Mouse (Mus musculus) C2C12 (cell line): ENCODE data around the gene Pagr1b. TPM values are rescaled to one million over a fixed set of nuclear protein-coding genes. Genes with fewer than 3 reads are reported as not detected.

ENCODE experiments used
- H3K27me3 ChIP-seq: one replicate; pipeline ENCODE4 v1.6.1; 2011; ENCODE audit not compliant: control insufficient read depth, insufficient read depth, insufficient read length
- H3K36me3 ChIP-seq: one replicate; pipeline ENCODE4 v1.6.1; 2011; ENCODE audit not compliant: control insufficient read depth, insufficient read depth
- H3K4me3 ChIP-seq: one replicate; pipeline ENCODE4 v1.5.1; 2011; ENCODE audit warnings: mild to moderate bottlenecking, control low read depth; ENCODE audit not compliant: poor library complexity, insufficient read depth, severe bottlenecking
- H3K79me2 ChIP-seq: one replicate; pipeline ENCODE4 v1.6.1; 2011; ENCODE audit not compliant: control insufficient read depth, insufficient read depth
- H3K79me3 ChIP-seq: one replicate; pipeline ENCODE4 v1.6.1; 2011; ENCODE audit warnings: low read depth, control low read depth
- H3ac ChIP-seq: one replicate; pipeline ENCODE3; 2011; ENCODE audit warnings: low read depth; ENCODE audit not compliant: control insufficient read depth, insufficient read length
- CEBPB ChIP-seq: IDR thresholded peaks from one replicate; pipeline ENCODE4 v1.6.1; 2011; ENCODE audit warnings: low read depth, mild to moderate bottlenecking, control low read depth, moderate library complexity
- CTCF ChIP-seq: IDR thresholded peaks from one replicate; pipeline ENCODE4 v1.5.1; 2011; ENCODE audit not compliant: control insufficient read depth, insufficient read depth, insufficient read length
- FOSL1 ChIP-seq: IDR thresholded peaks from one replicate; pipeline ENCODE4 v1.8.0; 2011; ENCODE audit warnings: mild to moderate bottlenecking, low read length; ENCODE audit not compliant: poor library complexity, insufficient read depth, severe bottlenecking
- MAX ChIP-seq: IDR thresholded peaks from one replicate; pipeline ENCODE4 v1.6.1; 2011; ENCODE audit warnings: mild to moderate bottlenecking, control low read depth
- MYOD1 ChIP-seq: IDR thresholded peaks from one replicate; pipeline ENCODE4 v1.6.1; 2011; ENCODE audit warnings: low read depth; ENCODE audit not compliant: control insufficient read depth, insufficient read length
- MYOG ChIP-seq: IDR thresholded peaks from one replicate; pipeline ENCODE4 v1.6.1; 2011; ENCODE audit not compliant: control insufficient read depth, insufficient read length; ENCODE audit errors: extremely low read depth
- USF1 ChIP-seq: IDR thresholded peaks from one replicate; pipeline ENCODE4 v1.6.1; 2011; ENCODE audit warnings: low read depth, mild to moderate bottlenecking, control low read depth, moderate library complexity
- polyA plus RNA-seq: library from polyadenylated mRNA; unstranded; fragments of >200 nt; fragmentation: generic; extraction: Trizol; gene quantifications from one replicate; pipeline ENCODE4 v1.2.1, GENCODE M21; 2012; ENCODE audit warnings: missing spikeins

Pagr1b gene
- polyA plus RNA-seq, 1 experiment = 1.2 TPM

GRCm38 (mm10) chr7:127021563-127022527 is 5.6 kb upstream of the Pagr1b start:
- no peak overlapping the region for H3K4me3 ChIP-seq

GRCm38 (mm10) chr7:127020901-127021562 is 4.7 kb upstream of the Pagr1b start, which contains the start of the genes Gm42742 and Prrt2:
Gm42742 (minus strand) TSS chr7:127021097.
Prrt2 (minus strand) TSS chr7:127021211.
- peaks cover 27% of the 10 kb centered on the region for H3K36me3 ChIP-seq
- no peaks in the 10 kb centered on the region for H3K27me3 ChIP-seq
- peaks cover 20% of the 10 kb centered on the region for H3K79me3 ChIP-seq
- no peak within 1 kb of the TSS for H3ac ChIP-seq
- TF ChIP-seq CEBPB = no peak
- no peak for TF ChIP-seq MAX
- TF ChIP-seq FOSL1 = no peak
- TF ChIP-seq MYOD1 = no peak
- no peak for TF ChIP-seq USF1
- H3K4me3 ChIP-seq = no peak within 1 kb of the TSS
- peaks cover 33% of the 10 kb centered on the region for H3K79me2 ChIP-seq

More at GRCm38 (mm10) chr7:127021563-127022527, 5.6 kb upstream of the Pagr1b start:
- Histone ChIP-seq H3K27me3 (no peaks in the 10 kb centered on the region), H3K36me3 (peaks cover 27% of the 10 kb centered on the region), H3ac (no peak overlapping the region), H3K79me3 (peaks cover 20% of the 10 kb centered on the region), H3K79me2 (peaks cover 33% of the 10 kb centered on the region)
- TF ChIP-seq FOSL1 (no peak), MYOG (no peak), MYOD1 (no peak), MAX (no peak), CTCF (no peak)

DNA sequence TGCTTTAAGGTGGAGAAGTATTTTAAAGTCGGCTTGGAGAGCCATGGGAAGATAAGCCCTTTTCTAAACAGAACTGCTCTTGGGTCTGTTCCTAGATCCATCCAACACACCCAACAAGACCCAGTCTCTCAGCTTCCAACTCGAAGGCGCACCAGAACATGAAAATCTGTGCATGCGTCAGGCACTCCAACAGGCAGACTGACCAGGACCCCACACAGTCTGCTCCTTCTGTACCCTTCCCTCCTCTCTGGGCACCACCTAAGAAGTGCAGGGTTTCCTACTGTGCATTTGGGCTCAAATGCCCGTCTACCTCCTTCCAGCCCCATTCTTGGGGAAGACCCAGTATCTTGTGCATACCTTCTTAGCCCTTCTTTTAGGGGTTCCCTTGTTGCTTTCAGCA is 4.2 kb upstream of the Pagr1b start:
- Histone ChIP-seq H3K27me3 (no peaks in the 10 kb centered on the region), H3K79me2 (peaks cover 34% of the 10 kb centered on the region), H3K36me3 (peaks cover 30% of the 10 kb centered on the region), H3K79me3 (peaks cover 23% of the 10 kb centered on the region), H3K4me3 (no peak overlapping the region), H3ac (no peak overlapping the region)
- TF ChIP-seq CTCF = no peak

- no peaks in the 10 kb centered on the region for H3K27me3 ChIP-seq
- TF ChIP-seq USF1 = no peak
- no peak for TF ChIP-seq FOSL1
- no peak for TF ChIP-seq MYOG
- TF ChIP-seq MAX = no peak
- TF ChIP-seq CTCF = no peak
- no peak for TF ChIP-seq MYOD1
- TF ChIP-seq CEBPB = no peak
- H3K4me3 ChIP-seq = no peak overlapping the region
- H3K79me3 ChIP-seq = peaks cover 22% of the 10 kb centered on the region
- peaks cover 34% of the 10 kb centered on the region for H3K79me2 ChIP-seq
- H3K36me3 ChIP-seq = peaks cover 35% of the 10 kb centered on the region
- H3ac ChIP-seq = no peak overlapping the region
Measured at GRCm38 (mm10) chr7:127020031-127020430, 3.7 kb upstream of the Pagr1b start.

DNA sequence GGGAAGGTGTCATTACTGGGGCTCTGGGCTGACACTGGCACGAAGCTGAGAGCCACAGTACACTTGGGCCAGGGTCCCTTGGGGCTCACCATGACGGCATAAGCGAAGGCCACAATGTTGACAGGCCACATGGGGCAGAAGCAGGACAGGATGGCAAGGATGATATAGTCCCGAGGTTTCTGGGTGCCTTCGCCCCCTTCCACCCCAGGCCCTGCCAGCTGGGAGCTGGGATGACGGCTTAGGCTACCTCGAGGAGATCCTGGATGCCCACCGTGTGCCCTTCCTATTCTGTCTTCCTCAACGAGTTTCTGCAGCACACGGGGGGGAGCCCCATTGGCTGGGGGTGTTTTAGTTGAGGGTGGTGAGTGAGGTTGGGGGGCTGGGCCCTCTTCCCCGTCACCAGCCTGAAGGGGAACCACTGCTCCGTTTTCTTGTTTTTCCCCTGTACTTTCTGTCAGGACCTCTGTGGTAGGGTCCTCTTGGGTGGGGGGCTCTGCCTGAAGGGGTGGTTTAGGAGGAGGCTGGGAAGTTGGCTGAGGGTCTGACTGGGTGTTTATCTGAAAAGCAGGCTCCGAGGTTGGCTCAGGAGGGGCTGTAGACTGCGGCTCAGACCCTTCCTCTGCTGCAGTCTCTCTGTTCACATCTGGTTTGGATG is 3.1 kb upstream of the Pagr1b start:
- H3K79me2 ChIP-seq = peaks cover 32% of the 10 kb centered on the region
- H3K27me3 ChIP-seq = no peaks in the 10 kb centered on the region
- TF ChIP-seq USF1 = no peak
- H3K79me3 ChIP-seq = peaks cover 16% of the 10 kb centered on the region
- no peak overlapping the region for H3ac ChIP-seq
- H3K36me3 ChIP-seq = peaks cover 31% of the 10 kb centered on the region
- H3K4me3 ChIP-seq = no peak overlapping the region
